Mouse (Mus musculus) forebrain, postnatal 0 days (tissue): ENCODE results near the gene Zscan2. TPM values are rescaled to one million over a fixed set of nuclear protein-coding genes. Genes with fewer than 3 reads are reported as not detected.

Source experiments
- ATAC-seq: fragments of 200-750 bp; cut with Nextera tagmentation; 2 replicates; pipeline ENCODE4 v1.8.0; 2017; ENCODE audit warnings: mild to moderate bottlenecking, moderate library complexity
- DNase-seq: peaks from one replicate; pipeline ENCODE4 v3.0.0-alpha.2; 2015
- H3K27ac ChIP-seq: fragments of 300-500 bp; sonication (generic); 2 replicates; pipeline ENCODE4 v1.5.1; 2014; ENCODE audit warnings: low read depth, mild to moderate bottlenecking, antibody characterized with exemption, low read length, moderate library complexity, mixed read lengths
- H3K27me3 ChIP-seq: fragments of 300-500 bp; sonication (generic); 2 replicates; pipeline ENCODE4 v1.6.1; 2014; ENCODE audit warnings: mild to moderate bottlenecking, low read length, mixed read lengths; ENCODE audit not compliant: insufficient read depth
- H3K36me3 ChIP-seq: fragments of 300-500 bp; sonication (generic); 2 replicates; pipeline ENCODE4 v1.6.1; 2014; ENCODE audit warnings: mild to moderate bottlenecking, moderate library complexity; ENCODE audit not compliant: insufficient read depth
- H3K4me1 ChIP-seq: fragments of 300-500 bp; sonication (generic); 2 replicates; pipeline ENCODE4 v1.6.1; 2014; ENCODE audit warnings: antibody characterized with exemption; ENCODE audit not compliant: insufficient read depth
- H3K4me2 ChIP-seq: fragments of 300-500 bp; sonication (generic); 2 replicates; pipeline ENCODE4 v1.6.1; 2014; ENCODE audit warnings: low read depth, mild to moderate bottlenecking, moderate library complexity
- H3K4me3 ChIP-seq: fragments of 300-500 bp; sonication (generic); 2 replicates; pipeline ENCODE4 v1.5.1; 2014; ENCODE audit warnings: low read depth, low read length, mixed read lengths
- H3K9ac ChIP-seq: fragments of 300-500 bp; sonication (generic); 2 replicates; pipeline ENCODE4 v1.6.1; 2014; ENCODE audit warnings: mild to moderate bottlenecking
- H3K9me3 ChIP-seq: fragments of 300-500 bp; sonication (generic); 2 replicates; pipeline ENCODE4 v1.6.1; 2016; ENCODE audit warnings: low read length
- CTCF ChIP-seq: sonication (generic); IDR thresholded peaks from 2 replicates; pipeline ENCODE4 v1.5.1; 2016; ENCODE audit warnings: antibody characterized with exemption, control low read depth, low read depth
- WGBS: fragments of 180-500 bp; shearing (Covaris S2); extraction: QIAGEN DNeasy Blood & Tissue Kit; methylation state at CpG from one replicate; pipeline ENCODE4 v1.1.7; 2014; 5-methylcytosine and 5-hydroxymethylcytosine counted together
- polyA plus RNA-seq: library from polyadenylated mRNA; unstranded; fragments of >200 nt; fragmentation: Nextera tagmentation; extraction: Ambion mirVana; gene quantifications from 2 replicates; pipeline ENCODE4 v1.2.1, GENCODE M21; 2015
- total RNA-seq: library from RNA; depleted of rRNA; stranded (reverse); fragments of >200 nt; gene quantifications from 2 replicates; pipeline ENCODE4 v1.2.3, GENCODE M21; 2014; rRNA removed

The Zscan2 gene
- total and polyA plus RNA-seq, 2 experiments from 2014 or later: 3.3 to 38.3 TPM

DNA sequence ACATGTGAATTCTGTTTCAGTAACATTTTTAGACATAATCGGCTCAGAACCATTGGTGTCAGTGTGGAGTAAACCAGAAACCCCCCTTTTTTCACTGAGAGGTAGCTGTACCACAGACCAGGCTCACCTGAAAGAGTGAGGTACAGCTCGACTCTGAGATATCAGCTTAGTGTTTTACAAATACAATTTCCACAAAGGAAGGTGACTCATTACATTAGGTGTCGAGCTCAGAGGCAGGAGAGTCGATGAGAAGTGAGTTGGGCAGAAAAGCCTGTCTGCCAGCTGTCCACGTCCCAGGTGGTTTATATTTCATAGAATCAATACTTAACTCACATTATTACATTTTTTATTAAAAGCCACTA, 58.9 kb downstream of the Zscan2 start:
- Histone ChIP-seq H3K4me1 (no peaks in the 10 kb centered on the region), H3K9ac (no peak overlapping the region), H3K9me3 (no peaks in the 10 kb centered on the region), H3K27ac (no peak overlapping the region), H3K36me3 (peaks cover 55% of the 10 kb centered on the region), H3K27me3 (no peaks in the 10 kb centered on the region), H3K4me3 (no peak overlapping the region), H3K4me2 (no peak overlapping the region)
- no peak for ATAC-seq
- 90% methylated on average over 5 of the region's 5 CpGs for WGBS
- TF ChIP-seq CTCF: no peak
- no peak for DNase-seq

DNA sequence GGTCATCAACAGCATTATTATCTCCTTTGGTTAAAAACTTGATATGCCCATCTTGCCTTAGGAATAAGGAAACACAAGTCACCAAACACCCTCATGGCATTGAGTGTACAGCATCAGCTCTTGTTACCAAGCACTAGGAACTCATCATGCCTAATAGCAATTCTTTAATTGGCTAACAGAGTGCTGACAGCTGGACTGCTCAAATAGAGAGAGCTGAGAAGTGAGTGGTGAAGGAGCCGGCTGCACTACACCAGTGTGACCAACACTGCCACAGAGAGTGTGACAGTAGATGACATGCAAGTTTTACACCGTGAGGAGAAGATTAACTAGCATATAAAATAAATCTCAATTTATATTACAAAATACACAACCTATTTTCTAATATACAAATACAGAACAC, 62.4 kb downstream of the Zscan2 start:
- no peaks in the 10 kb centered on the region for H3K4me1 ChIP-seq
- H3K4me3 ChIP-seq: no peak overlapping the region
- no peak overlapping the region for H3K4me2 ChIP-seq
- peaks cover 46% of the 10 kb centered on the region for H3K36me3 ChIP-seq
- H3K27me3 ChIP-seq: no peaks in the 10 kb centered on the region
- no peak for ATAC-seq
- H3K9me3 ChIP-seq: no peaks in the 10 kb centered on the region
- H3K9ac ChIP-seq: no peak overlapping the region
- DNase-seq: no peak
- 82% methylated on average over 2 of the region's 2 CpGs for WGBS
- no peak overlapping the region for H3K27ac ChIP-seq
- no peak for TF ChIP-seq CTCF

Other genes starting within 250 kb of the Zscan2 start
- 14.8 and 17.8 TPM in 2 replicates for gene Crtc3, start 172.0 kb upstream of the Zscan2 start, total RNA-seq
- 10.6 and 14.2 TPM in 2 replicates for gene Crtc3, start 172.0 kb upstream of the Zscan2 start, polyA plus RNA-seq
- gene Iqgap1, start 34.9 kb upstream of the Zscan2 start, total RNA-seq: 30.1 and 35.9 TPM in 2 replicates
- gene Iqgap1, start 34.9 kb upstream of the Zscan2 start, polyA plus RNA-seq: 8.6 and 11.5 TPM in 2 replicates
- gene Wdr73, start 40.3 kb downstream of the Zscan2 start, total RNA-seq: 48.4 and 54.0 TPM in 2 replicates
- 38.6 and 41.2 TPM in 2 replicates for gene Wdr73, start 40.3 kb downstream of the Zscan2 start, polyA plus RNA-seq
- 8.6 and 13.5 TPM in 2 replicates for gene Nmb, start 44.2 kb downstream of the Zscan2 start, total RNA-seq
- 10.9 and 13.9 TPM in 2 replicates for gene Nmb, start 44.2 kb downstream of the Zscan2 start, polyA plus RNA-seq
- 64.6 and 72.5 TPM in 2 replicates for gene Sec11a, start 86.9 kb downstream of the Zscan2 start, total RNA-seq
- 133 and 140 TPM in 2 replicates for gene Sec11a, start 86.9 kb downstream of the Zscan2 start, polyA plus RNA-seq
- 22.0 and 22.1 TPM in 2 replicates for gene Zfp592, start 132.8 kb downstream of the Zscan2 start, total RNA-seq
- 3.9 and 5.2 TPM in 2 replicates for gene Zfp592, start 132.8 kb downstream of the Zscan2 start, polyA plus RNA-seq
- 0.43 TPM in 1 of 2 replicates, not detected in the other for gene Alpk3, start 196.7 kb downstream of the Zscan2 start, total RNA-seq
- gene Alpk3, start 196.7 kb downstream of the Zscan2 start, polyA plus RNA-seq: 0.04 and 0.07 TPM in 2 replicates